Mouse (Mus musculus) neural tube, embryonic 11.5 days (tissue): ENCODE measurements at regions not wholly inside any gene's neighbourhood (a gene's known extent, or its start where the extent isn't known, plus 50 kb on each side); places are given as distances from the start of the nearest gene placed in this dataset.

Experiments used
- ATAC-seq: fragments of 200-750 bp; cut with Nextera tagmentation; 2 replicates; pipeline ENCODE4 v1.8.0; 2017; ENCODE audit warnings: moderate number of reproducible peaks, mild to moderate bottlenecking, moderate TSS enrichment, moderate library complexity; ENCODE audit not compliant: insufficient read depth, low FRiP score, low TSS enrichment
- DNase-seq: peaks from one replicate; pipeline ENCODE4 v3.0.0-alpha.2; 2015; ENCODE audit warnings: low spot score
- H3K27ac ChIP-seq: fragments of 300-500 bp; sonication (generic); 2 replicates; pipeline ENCODE4 v1.5.1; 2014; ENCODE audit warnings: low read depth, mild to moderate bottlenecking, low read length
- H3K27me3 ChIP-seq: fragments of 300-500 bp; sonication (generic); 2 replicates; pipeline ENCODE4 v1.6.1; 2014; ENCODE audit warnings: mild to moderate bottlenecking, low read length, mixed read lengths; ENCODE audit not compliant: control insufficient read depth, insufficient read depth
- H3K36me3 ChIP-seq: fragments of 300-500 bp; sonication (generic); 2 replicates; pipeline ENCODE4 v1.6.1; 2014; ENCODE audit warnings: mild to moderate bottlenecking, low read length, moderate library complexity, mixed read lengths; ENCODE audit not compliant: control insufficient read depth, insufficient read depth
- H3K4me1 ChIP-seq: fragments of 300-500 bp; sonication (generic); 2 replicates; pipeline ENCODE4 v1.6.1; 2014; ENCODE audit warnings: low read length, mixed read lengths; ENCODE audit not compliant: control insufficient read depth, insufficient read depth
- H3K4me2 ChIP-seq: fragments of 300-500 bp; sonication (generic); 2 replicates; pipeline ENCODE4 v1.6.1; 2014; ENCODE audit warnings: low read depth, mild to moderate bottlenecking, moderate library complexity
- H3K4me3 ChIP-seq: fragments of 300-500 bp; sonication (generic); 2 replicates; pipeline ENCODE4 v1.5.1; 2014; ENCODE audit warnings: low read depth, low read length
- H3K9ac ChIP-seq: fragments of 300-500 bp; sonication (generic); 2 replicates; pipeline ENCODE4 v1.6.1; 2014; ENCODE audit warnings: mild to moderate bottlenecking, low read length
- H3K9me3 ChIP-seq: fragments of 300-500 bp; sonication (generic); 2 replicates; pipeline ENCODE4 v1.6.1; 2016; ENCODE audit warnings: low read length; ENCODE audit not compliant: control insufficient read depth
- WGBS: fragments of 180-500 bp; shearing (Covaris S2); extraction: QIAGEN DNeasy Blood & Tissue Kit; methylation state at CpG from one replicate; pipeline ENCODE4 v1.1.7; 2014; 5-methylcytosine and 5-hydroxymethylcytosine counted together

DNA sequence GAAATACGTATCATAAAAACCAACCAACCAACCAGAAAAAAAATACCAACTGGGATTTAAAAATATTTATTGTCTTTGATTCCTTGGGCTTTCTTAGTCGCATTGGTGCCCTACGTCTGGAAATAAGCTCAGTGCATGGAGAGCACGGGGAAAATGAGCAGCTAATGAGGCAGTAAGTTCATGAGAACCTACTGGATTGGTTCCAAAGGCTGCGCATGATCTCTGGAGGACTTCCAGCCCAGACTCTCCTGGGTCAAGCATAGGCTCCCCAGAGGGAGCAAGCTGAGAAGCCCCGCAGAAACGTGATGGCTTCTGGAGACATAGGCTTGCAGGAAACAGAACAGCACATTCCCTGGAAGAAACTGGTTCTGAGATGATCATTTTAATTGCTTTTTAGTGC is 83.4 kb upstream of the Magi3 start:
- Histone ChIP-seq H3K4me2 (no peak overlapping the region), H3K27ac (no peak overlapping the region), H3K36me3 (no peaks in the 10 kb centered on the region), H3K9me3 (no peaks in the 10 kb centered on the region), H3K27me3 (no peaks in the 10 kb centered on the region), H3K4me3 (no peak overlapping the region), H3K4me1 (no peaks in the 10 kb centered on the region), H3K9ac (no peak overlapping the region)
- 82% methylated on average over 7 of the region's 7 CpGs for WGBS
- DNase-seq (no peak), ATAC-seq (no peak)

DNA sequence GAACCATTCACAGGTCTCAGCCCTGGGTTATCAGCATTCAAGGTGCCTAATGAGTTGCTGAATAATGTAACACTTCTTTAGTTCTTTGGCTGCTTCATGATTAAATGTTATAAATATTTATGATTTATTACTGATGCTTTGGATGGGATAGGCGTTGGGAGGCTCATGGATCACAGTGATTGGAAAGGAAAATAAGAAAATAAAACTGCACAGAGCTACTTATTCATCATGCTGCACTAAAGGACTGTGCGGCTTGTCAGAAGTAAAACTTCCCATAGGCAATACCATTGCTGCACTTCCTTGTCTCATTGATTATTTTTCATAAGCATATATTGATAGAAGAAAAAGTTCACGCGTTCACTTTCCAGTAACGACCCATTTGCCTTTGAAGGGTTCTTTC is 80.0 kb upstream of the Magi3 start:
- H3K4me3 ChIP-seq = no peak overlapping the region
- H3K4me1 ChIP-seq = no peaks in the 10 kb centered on the region
- 91% methylated on average over 5 of the region's 5 CpGs for WGBS
- no peaks in the 10 kb centered on the region for H3K36me3 ChIP-seq
- no peaks in the 10 kb centered on the region for H3K27me3 ChIP-seq
- H3K9me3 ChIP-seq = no peaks in the 10 kb centered on the region
- no peak overlapping the region for H3K9ac ChIP-seq
- H3K27ac ChIP-seq = no peak overlapping the region
- H3K4me2 ChIP-seq = no peak overlapping the region
- no peak for ATAC-seq
- DNase-seq = no peak

DNA sequence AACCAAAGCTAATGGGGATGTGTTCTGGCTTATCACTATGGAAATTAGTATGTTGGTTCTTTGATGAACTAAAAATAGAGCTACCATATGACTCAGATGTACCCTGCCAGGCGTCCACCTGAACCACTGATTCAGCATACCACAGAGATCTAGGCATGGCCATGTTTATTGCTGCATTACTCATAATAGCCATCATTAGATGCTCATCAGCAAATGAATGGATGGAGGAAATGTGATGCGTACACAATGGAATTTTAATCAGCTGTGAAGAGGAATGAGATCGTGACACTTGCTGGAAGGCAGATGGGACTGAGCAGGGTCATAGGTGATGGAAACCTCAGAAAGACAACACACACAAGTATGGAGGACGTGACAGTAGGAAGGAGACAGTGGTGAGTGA is 78.7 kb upstream of the Magi3 start:
- DNase-seq (no peak), ATAC-seq (no peak)
- no peaks in the 10 kb centered on the region for H3K36me3 ChIP-seq
- WGBS = 51% methylated on average over 4 of the region's 4 CpGs
- no peak overlapping the region for H3K9ac ChIP-seq
- no peak overlapping the region for H3K27ac ChIP-seq
- H3K4me2 ChIP-seq = no peak overlapping the region
- H3K4me1 ChIP-seq = no peaks in the 10 kb centered on the region
- no peaks in the 10 kb centered on the region for H3K9me3 ChIP-seq
- H3K4me3 ChIP-seq = no peak overlapping the region
- no peaks in the 10 kb centered on the region for H3K27me3 ChIP-seq

DNA sequence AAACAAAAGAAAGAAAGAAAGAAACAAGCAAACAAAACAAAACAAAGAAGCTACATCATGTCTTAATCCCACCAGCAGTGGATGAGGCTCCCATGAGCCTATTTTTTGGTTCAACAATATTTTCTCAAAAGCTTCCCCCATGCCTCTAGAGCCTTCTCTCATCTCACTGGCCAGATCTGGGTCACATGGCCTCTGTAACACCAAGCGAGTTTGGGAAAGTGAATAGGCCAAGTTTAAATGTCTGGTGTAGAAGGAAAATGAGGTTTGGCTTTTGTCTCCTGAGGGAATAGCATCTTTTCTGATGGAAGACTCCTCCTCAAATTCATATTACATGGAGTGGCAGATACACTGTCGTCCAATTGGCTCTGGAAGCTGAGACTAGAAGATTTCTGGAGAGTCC is 78.2 kb upstream of the Magi3 start:
- WGBS = 85% methylated on average over 2 of the region's 2 CpGs
- Histone ChIP-seq H3K9me3 (no peaks in the 10 kb centered on the region), H3K9ac (no peak overlapping the region), H3K4me2 (no peak overlapping the region), H3K4me1 (no peaks in the 10 kb centered on the region), H3K27ac (no peak overlapping the region), H3K4me3 (no peak overlapping the region), H3K27me3 (no peaks in the 10 kb centered on the region), H3K36me3 (no peaks in the 10 kb centered on the region)
- DNase-seq (no peak), ATAC-seq (no peak)

DNA sequence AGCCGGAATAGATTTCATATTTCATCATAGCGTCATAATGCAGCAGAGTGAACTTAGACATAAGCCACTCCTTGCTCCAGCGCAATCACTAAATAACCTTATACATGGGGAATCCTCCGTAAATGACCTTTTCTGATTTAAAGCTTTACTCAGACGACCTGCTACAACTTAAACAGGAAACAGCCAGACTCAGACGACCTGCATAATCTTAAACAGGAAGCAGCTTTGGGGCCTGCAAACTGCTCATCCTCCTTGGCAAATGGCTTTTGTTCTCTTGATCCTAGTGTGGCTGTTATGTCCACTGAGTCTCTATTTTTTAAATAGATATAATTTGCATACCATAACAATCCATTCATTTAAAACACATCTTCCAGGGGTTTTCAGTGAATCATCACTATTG is 76.9 kb upstream of the Magi3 start:
- 75% methylated on average over 6 of the region's 6 CpGs for WGBS
- Histone ChIP-seq H3K27ac (no peak overlapping the region), H3K4me2 (no peak overlapping the region), H3K4me3 (no peak overlapping the region), H3K4me1 (no peaks in the 10 kb centered on the region), H3K36me3 (no peaks in the 10 kb centered on the region), H3K9me3 (no peaks in the 10 kb centered on the region), H3K27me3 (no peaks in the 10 kb centered on the region), H3K9ac (no peak overlapping the region)
- no peak for ATAC-seq
- no peak for DNase-seq

DNA sequence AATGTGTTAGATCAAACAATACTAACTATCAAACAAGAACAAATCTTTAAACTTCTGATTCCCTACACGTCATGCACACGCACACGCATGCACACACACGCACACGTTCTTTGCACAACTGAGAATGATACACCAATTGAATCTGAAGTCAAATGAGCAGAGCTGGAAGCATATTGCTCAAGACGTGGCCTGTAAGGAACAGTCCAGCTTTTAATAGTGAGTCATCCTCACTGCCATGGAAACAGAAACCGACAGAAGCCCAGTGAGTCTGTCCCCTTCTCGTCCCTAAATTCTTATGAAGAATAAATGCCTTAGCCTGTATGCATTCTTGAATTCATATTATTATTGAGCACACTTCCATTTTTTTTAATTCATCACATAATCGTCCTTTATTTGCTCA is 75.7 kb upstream of the Magi3 start:
- DNase-seq (no peak), ATAC-seq (no peak)
- Histone ChIP-seq H3K9me3 (no peaks in the 10 kb centered on the region), H3K4me3 (no peak overlapping the region), H3K27me3 (no peaks in the 10 kb centered on the region), H3K9ac (no peak overlapping the region), H3K27ac (no peak overlapping the region), H3K36me3 (no peaks in the 10 kb centered on the region), H3K4me1 (no peaks in the 10 kb centered on the region), H3K4me2 (no peak overlapping the region)
- 82% methylated on average over 9 of the region's 9 CpGs for WGBS

DNA sequence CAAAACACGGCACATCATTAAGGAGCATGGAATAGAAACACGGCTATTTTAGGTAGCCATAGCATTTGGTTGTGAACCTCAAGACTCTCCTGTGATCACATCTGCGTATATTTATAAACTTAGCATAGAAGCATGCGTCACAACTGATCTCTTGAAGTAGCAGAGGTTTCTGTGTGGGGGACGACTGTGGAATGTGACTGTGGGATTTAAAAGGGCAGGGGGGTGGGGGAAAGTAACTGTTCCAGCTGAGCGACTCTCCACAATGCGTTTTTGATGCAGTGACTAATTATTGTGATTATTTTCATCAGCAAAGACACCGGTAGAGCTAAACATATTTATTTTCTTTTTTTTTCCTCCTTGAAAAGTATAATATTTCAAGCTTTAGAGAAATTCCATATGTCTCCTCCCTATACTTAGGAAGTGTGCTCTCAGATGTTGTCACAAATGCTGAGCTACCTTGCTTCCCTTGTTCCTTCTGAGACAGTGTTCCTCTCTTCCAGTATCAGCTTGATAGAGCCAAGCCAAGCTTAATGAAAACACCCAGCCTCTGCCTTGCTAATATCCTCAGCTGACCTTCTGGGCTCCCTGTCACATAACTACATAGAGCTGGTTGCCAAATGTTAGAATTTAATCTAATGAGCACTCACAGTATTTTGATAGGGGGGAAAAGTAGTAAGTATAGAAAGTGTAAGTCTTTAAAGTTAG is 75.0 kb upstream of the Magi3 start:
- WGBS = 64% methylated on average over 8 of the region's 8 CpGs
- Histone ChIP-seq H3K9ac (no peak overlapping the region), H3K27me3 (no peaks in the 10 kb centered on the region), H3K9me3 (no peaks in the 10 kb centered on the region), H3K4me3 (no peak overlapping the region), H3K4me2 (no peak overlapping the region), H3K4me1 (no peaks in the 10 kb centered on the region), H3K27ac (no peak overlapping the region), H3K36me3 (no peaks in the 10 kb centered on the region)
- DNase-seq = no peak
- no peak for ATAC-seq

DNA sequence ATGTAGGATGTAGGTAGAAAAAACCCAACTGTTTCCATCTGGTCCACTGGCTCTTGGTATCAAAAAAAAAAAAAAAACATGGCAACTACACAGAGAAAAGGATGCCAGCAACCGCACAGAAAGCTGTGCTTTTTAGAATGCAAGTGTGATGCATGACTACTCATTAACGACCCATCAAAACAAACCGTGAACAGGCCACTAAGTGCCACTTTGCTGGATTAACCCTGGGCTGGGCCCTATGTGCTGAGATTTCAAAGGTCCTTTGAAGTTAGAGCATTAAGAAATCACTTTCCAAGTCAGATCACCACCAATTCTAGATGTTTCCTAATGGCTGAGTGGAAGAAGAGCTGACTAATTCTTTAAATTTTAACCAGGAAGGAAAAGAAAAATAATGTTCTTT is 73.7 kb upstream of the Magi3 start:
- H3K4me3 ChIP-seq = no peak overlapping the region
- no peak overlapping the region for H3K27ac ChIP-seq
- DNase-seq (no peak), ATAC-seq (no peak)
- no peak overlapping the region for H3K9ac ChIP-seq
- H3K4me1 ChIP-seq = no peaks in the 10 kb centered on the region
- H3K4me2 ChIP-seq = no peak overlapping the region
- H3K9me3 ChIP-seq = no peaks in the 10 kb centered on the region
- H3K36me3 ChIP-seq = no peaks in the 10 kb centered on the region
- H3K27me3 ChIP-seq = no peaks in the 10 kb centered on the region
- WGBS = 53% methylated on average over 3 of the region's 3 CpGs

DNA sequence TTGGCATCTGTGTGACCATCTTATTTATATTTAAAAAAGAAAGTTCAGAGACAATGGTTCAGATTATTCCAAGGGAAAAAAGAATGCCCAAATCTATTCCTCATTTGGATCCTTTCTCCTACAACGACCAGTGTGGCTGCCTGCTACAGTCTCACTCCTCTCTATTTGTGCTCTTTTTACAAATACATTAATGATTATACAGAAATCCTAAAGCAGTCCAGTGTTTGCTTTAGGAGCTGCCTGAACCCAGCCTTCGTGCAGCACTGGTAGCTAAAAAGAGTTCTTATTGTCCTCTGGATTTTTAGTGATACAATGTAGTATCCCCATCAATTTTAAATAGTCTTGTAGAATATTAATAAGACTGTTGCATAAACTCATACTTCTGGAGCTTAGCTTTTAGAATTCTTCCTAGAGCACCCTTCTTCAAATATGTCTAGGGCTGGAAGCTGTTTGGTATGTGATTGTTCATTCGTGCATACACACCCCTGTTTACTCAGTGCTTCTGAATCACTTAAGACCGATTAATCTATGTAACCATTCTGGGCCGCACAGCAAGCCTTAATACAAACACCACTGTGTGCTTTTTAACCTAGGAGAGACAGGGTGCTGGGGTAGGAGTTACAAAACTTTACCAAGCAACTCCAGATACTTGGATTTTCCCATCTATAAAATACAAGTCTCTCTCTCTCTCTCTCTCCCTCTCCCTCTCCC is 69.0 kb upstream of the Magi3 start:
- DNase-seq (no peak), ATAC-seq (no peak)
- Histone ChIP-seq H3K27me3 (no peaks in the 10 kb centered on the region), H3K4me2 (no peak overlapping the region), H3K9ac (no peak overlapping the region), H3K4me3 (no peak overlapping the region), H3K36me3 (no peaks in the 10 kb centered on the region), H3K9me3 (no peaks in the 10 kb centered on the region), H3K4me1 (no peaks in the 10 kb centered on the region), H3K27ac (no peak overlapping the region)
- WGBS = 76% methylated on average over 5 of the region's 5 CpGs
